Mouse (Mus musculus): ENCODE results near the gene Cep164. TPM values are rescaled to one million over a fixed set of nuclear protein-coding genes. Genes with fewer than 3 reads are reported as not detected.

The Cep164 gene
- polyA plus RNA-seq, 1 experiment from 2014 or later = 11.8 TPM

- Histone ChIP-seq H3K4me3 (ENCODE audit: low read depth, low read length) (peak overlapping the region; percentile 89; the same call in 1 of the 2 replicates), H3K9me3 (ENCODE audit: control insufficient read depth, low read length) (no peaks in the 10 kb centered on the region), H3K4me1 (ENCODE audit: control insufficient read depth, insufficient read depth, low read length) (peaks cover 30% of the 10 kb centered on the region), H3K4me2 (ENCODE audit: low read depth, low read length) (peak overlapping the region; percentile 93), H3K27ac (ENCODE audit: low read depth, low read length) (no peak overlapping the region), H3K9ac (replicated peaks; ENCODE audit: low read depth, low read length) (no peak overlapping the region; the same call in 1 of the 2 replicates), H3K27me3 (ENCODE audit: control insufficient read depth, insufficient read depth, low read length) (no peaks in the 10 kb centered on the region), H3K36me3 (ENCODE audit: control insufficient read depth, insufficient read depth, low read length) (no peaks in the 10 kb centered on the region)
- no peak for ATAC-seq (ENCODE audit: low read depth)
- 76% methylated on average over 5 of the region's 5 CpGs for WGBS
Measured at GRCm38 (mm10) chr9:45840331-45840730, 11.8 kb upstream of the Cep164 start.

GRCm38 (mm10) chr9:45839982-45840300 is 11.4 kb upstream of the Cep164 start:
- Histone ChIP-seq H3K4me2 (ENCODE audit: low read depth, low read length) (peak overlapping the region; percentile 93), H3K4me1 (ENCODE audit: control insufficient read depth, insufficient read depth, low read length) (peaks cover 30% of the 10 kb centered on the region), H3K4me3 (ENCODE audit: low read depth, low read length) (peak overlapping the region; percentile 89), H3K9me3 (ENCODE audit: control insufficient read depth, low read length) (no peaks in the 10 kb centered on the region), H3K27me3 (ENCODE audit: control insufficient read depth, insufficient read depth, low read length) (no peaks in the 10 kb centered on the region), H3K36me3 (ENCODE audit: control insufficient read depth, insufficient read depth, low read length) (no peaks in the 10 kb centered on the region), H3K9ac (replicated peaks; ENCODE audit: low read depth, low read length) (peak overlapping the region; percentile 83), H3K27ac (ENCODE audit: low read depth, low read length) (no peak overlapping the region)
- 70% methylated on average over 7 of the region's 7 CpGs for WGBS
- no peak for ATAC-seq (ENCODE audit: low read depth)

GRCm38 (mm10) chr9:45839139-45839981 is 10.9 kb upstream of the Cep164 start:
- peak overlapping the region; percentile 46; the same call in 1 of the 2 replicates for H3K27ac ChIP-seq (ENCODE audit: low read depth, low read length)
- ATAC-seq (ENCODE audit: low read depth) = peak; percentile 22; the same call in 1 of the 2 replicates
- H3K9ac ChIP-seq (replicated peaks; ENCODE audit: low read depth, low read length) = peak overlapping the region; percentile 83
- H3K4me3 ChIP-seq (ENCODE audit: low read depth, low read length) = peak overlapping the region; percentile 89
- peak overlapping the region; percentile 93 for H3K4me2 ChIP-seq (ENCODE audit: low read depth, low read length)
- WGBS = 14% methylated on average over 17 of the region's 17 CpGs
- H3K36me3 ChIP-seq (ENCODE audit: control insufficient read depth, insufficient read depth, low read length) = no peaks in the 10 kb centered on the region
- H3K9me3 ChIP-seq (ENCODE audit: control insufficient read depth, low read length) = no peaks in the 10 kb centered on the region
- H3K27me3 ChIP-seq (ENCODE audit: control insufficient read depth, insufficient read depth, low read length) = no peaks in the 10 kb centered on the region
- H3K4me1 ChIP-seq (ENCODE audit: control insufficient read depth, insufficient read depth, low read length) = peaks cover 30% of the 10 kb centered on the region

- H3K9ac ChIP-seq (replicated peaks; ENCODE audit: low read depth, low read length) = peak within 1 kb of the TSS; percentile 83
- ATAC-seq (ENCODE audit: low read depth) = peak; percentile 89
- H3K27me3 ChIP-seq (ENCODE audit: control insufficient read depth, insufficient read depth, low read length) = no peaks in the 10 kb centered on the region
- under 1% methylated on average over 40 of the region's 40 CpGs for WGBS
- H3K4me3 ChIP-seq (ENCODE audit: low read depth, low read length) = peak within 1 kb of the TSS; percentile 89
- H3K36me3 ChIP-seq (ENCODE audit: control insufficient read depth, insufficient read depth, low read length) = no peaks in the 10 kb centered on the region
- H3K27ac ChIP-seq (ENCODE audit: low read depth, low read length) = peak within 1 kb of the TSS; percentile 46
- peak within 1 kb of the TSS; percentile 93 for H3K4me2 ChIP-seq (ENCODE audit: low read depth, low read length)
- H3K9me3 ChIP-seq (ENCODE audit: control insufficient read depth, low read length) = no peaks in the 10 kb centered on the region
- H3K4me1 ChIP-seq (ENCODE audit: control insufficient read depth, insufficient read depth, low read length) = peaks cover 30% of the 10 kb centered on the region
Measured at GRCm38 (mm10) chr9:45838434-45839138, 10.1 kb upstream of the Cep164 start, which contains the start of gene Bace1. Gene Bace1, plus strand, starts transcription at chr9:45838580.

GRCm38 (mm10) chr9:45838069-45838433 is 9.6 kb upstream of the Cep164 start:
- H3K4me2 ChIP-seq (ENCODE audit: low read depth, low read length) = peak overlapping the region; percentile 93; the same call in 1 of the 2 replicates
- H3K9ac ChIP-seq (replicated peaks; ENCODE audit: low read depth, low read length) = no peak overlapping the region
- H3K27me3 ChIP-seq (ENCODE audit: control insufficient read depth, insufficient read depth, low read length) = no peaks in the 10 kb centered on the region
- H3K4me3 ChIP-seq (ENCODE audit: low read depth, low read length) = peak overlapping the region; percentile 89
- H3K27ac ChIP-seq (ENCODE audit: low read depth, low read length) = no peak overlapping the region
- H3K36me3 ChIP-seq (ENCODE audit: control insufficient read depth, insufficient read depth, low read length) = no peaks in the 10 kb centered on the region
- WGBS = 22% methylated on average over 4 of the region's 4 CpGs
- no peak for ATAC-seq (ENCODE audit: low read depth)
- H3K4me1 ChIP-seq (ENCODE audit: control insufficient read depth, insufficient read depth, low read length) = peaks cover 30% of the 10 kb centered on the region
- H3K9me3 ChIP-seq (ENCODE audit: control insufficient read depth, low read length) = no peaks in the 10 kb centered on the region

GRCm38 (mm10) chr9:45833461-45833860 is 5.0 kb upstream of the Cep164 start:
- Histone ChIP-seq H3K27ac (ENCODE audit: low read depth, low read length) (no peak overlapping the region), H3K9ac (replicated peaks; ENCODE audit: low read depth, low read length) (no peak overlapping the region), H3K27me3 (ENCODE audit: control insufficient read depth, insufficient read depth, low read length) (no peaks in the 10 kb centered on the region), H3K36me3 (ENCODE audit: control insufficient read depth, insufficient read depth, low read length) (no peaks in the 10 kb centered on the region), H3K4me3 (ENCODE audit: low read depth, low read length) (no peak overlapping the region), H3K4me1 (ENCODE audit: control insufficient read depth, insufficient read depth, low read length) (no peaks in the 10 kb centered on the region), H3K9me3 (ENCODE audit: control insufficient read depth, low read length) (no peaks in the 10 kb centered on the region), H3K4me2 (ENCODE audit: low read depth, low read length) (no peak overlapping the region)
- ATAC-seq (ENCODE audit: low read depth) = no peak
- 89% methylated on average over 2 of the region's 2 CpGs for WGBS

GRCm38 (mm10) chr9:45832898-45833297 is 4.4 kb upstream of the Cep164 start:
- H3K4me2 ChIP-seq (ENCODE audit: low read depth, low read length) = no peak overlapping the region
- WGBS = 90% methylated on average over 2 of the region's 2 CpGs

GRCm38 (mm10) chr9:45829107-45829506 is 616 bp upstream of the Cep164 start:
- no peak overlapping the region for H3K27ac ChIP-seq (ENCODE audit: low read depth, low read length)
- H3K27me3 ChIP-seq (ENCODE audit: control insufficient read depth, insufficient read depth, low read length) = no peaks in the 10 kb centered on the region
- ATAC-seq (ENCODE audit: low read depth) = peak; percentile 72
- WGBS = 24% methylated on average over 10 of the region's 10 CpGs
- H3K4me3 ChIP-seq (ENCODE audit: low read depth, low read length) = peak overlapping the region; percentile 75
- no peaks in the 10 kb centered on the region for H3K9me3 ChIP-seq (ENCODE audit: control insufficient read depth, low read length)
- peak overlapping the region; percentile 91 for H3K4me2 ChIP-seq (ENCODE audit: low read depth, low read length)
- no peak overlapping the region for H3K9ac ChIP-seq (replicated peaks; ENCODE audit: low read depth, low read length)
- peaks cover 6% of the 10 kb centered on the region for H3K4me1 ChIP-seq (ENCODE audit: control insufficient read depth, insufficient read depth, low read length)
- H3K36me3 ChIP-seq (ENCODE audit: control insufficient read depth, insufficient read depth, low read length) = no peaks in the 10 kb centered on the region

More at GRCm38 (mm10) chr9:45832898-45833297, 4.4 kb upstream of the Cep164 start:
- no peak overlapping the region for H3K27ac ChIP-seq (ENCODE audit: low read depth, low read length)
- H3K36me3 ChIP-seq (ENCODE audit: control insufficient read depth, insufficient read depth, low read length) = no peaks in the 10 kb centered on the region
- H3K9me3 ChIP-seq (ENCODE audit: control insufficient read depth, low read length) = no peaks in the 10 kb centered on the region
- no peak overlapping the region for H3K9ac ChIP-seq (replicated peaks; ENCODE audit: low read depth, low read length)
- ATAC-seq (ENCODE audit: low read depth) = no peak
- no peaks in the 10 kb centered on the region for H3K4me1 ChIP-seq (ENCODE audit: control insufficient read depth, insufficient read depth, low read length)
- H3K27me3 ChIP-seq (ENCODE audit: control insufficient read depth, insufficient read depth, low read length) = no peaks in the 10 kb centered on the region
- no peak overlapping the region for H3K4me3 ChIP-seq (ENCODE audit: low read depth, low read length)

All from neural tube, embryonic 14.5 days (tissue).